Mouse (Mus musculus): ENCODE data around the gene D1Pas1.

DNA sequence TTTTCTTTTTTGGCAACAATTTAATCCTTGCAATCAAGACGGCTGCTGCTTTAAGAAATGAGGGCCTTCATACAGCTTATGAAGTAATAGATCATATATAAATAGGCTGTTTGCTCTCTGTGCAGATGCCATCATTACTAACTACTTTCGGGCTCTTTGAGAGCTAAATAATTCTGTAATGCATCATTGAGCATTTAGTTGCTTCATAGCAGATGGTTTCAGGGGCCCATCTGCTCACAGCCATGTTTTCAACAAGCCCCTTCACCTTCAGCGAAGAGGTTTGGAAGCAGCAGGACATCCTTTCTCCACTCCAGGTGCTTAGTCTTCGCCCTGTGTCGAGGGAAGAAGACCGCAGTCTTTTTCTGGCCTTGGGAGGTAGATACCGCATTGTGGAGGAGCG is 12.2 kb downstream of the D1Pas1 start:
- TF ChIP-seq MAFK (IDR thresholded peaks at IDR 0.05; ENCODE audit: insufficient read depth, low read depth, low read length) (no peak), CHD2 (IDR thresholded peaks at IDR 0.05; ENCODE audit: low read depth, low read length) (no peak), ZNF384 (IDR thresholded peaks at IDR 0.05; ENCODE audit: low read depth, low read length) (no peak)

All from ES-E14 (cell line).